Mouse (Mus musculus): Measurements from ENCODE around the gene Ccpg1os. TPM values are rescaled to one million over a fixed set of nuclear protein-coding genes. Genes with fewer than 3 reads are reported as not detected.

The Ccpg1os gene
- polyA plus RNA-seq, 1 experiment from 2014 or later = 35.2 TPM

DNA sequence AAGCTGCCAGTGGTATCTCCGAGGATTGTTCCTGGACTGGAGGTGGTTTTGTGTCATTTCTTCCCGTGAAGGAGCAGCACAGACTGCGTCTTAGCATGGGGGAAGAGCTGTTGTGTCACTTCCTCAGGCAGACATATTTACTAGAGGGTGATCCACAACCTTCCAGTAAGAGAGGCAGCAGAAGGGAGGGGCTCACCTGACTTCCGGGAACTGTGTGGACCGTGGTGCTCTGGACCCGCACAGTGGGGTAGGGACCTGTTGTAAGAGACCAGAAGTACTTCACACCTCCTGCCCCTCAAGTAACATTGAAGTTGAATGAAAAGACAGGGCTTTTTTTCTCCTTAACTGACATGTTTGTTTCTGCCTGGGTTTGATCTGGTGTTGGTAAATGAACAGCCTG, 19.9 kb upstream of the Ccpg1os start:
- Histone ChIP-seq H3K4me3 (replicated peaks) (no peak overlapping the region), H3K4me1 (no peaks in the 10 kb centered on the region), H3K4me2 (replicated peaks) (no peak overlapping the region), H3K27me3 (no peaks in the 10 kb centered on the region), H3K9me3 (replicated peaks) (no peaks in the 10 kb centered on the region), H3K27ac (replicated peaks) (no peak overlapping the region), H3K36me3 (peaks cover 27% of the 10 kb centered on the region; the same call in 1 of the 2 replicates), H3K9ac (no peak overlapping the region)
- WGBS = 87% methylated on average over 6 of the region's 6 CpGs
- ATAC-seq (ENCODE audit: insufficient number of reproducible peaks, low FRiP score, low TSS enrichment, low read depth) = no peak

DNA sequence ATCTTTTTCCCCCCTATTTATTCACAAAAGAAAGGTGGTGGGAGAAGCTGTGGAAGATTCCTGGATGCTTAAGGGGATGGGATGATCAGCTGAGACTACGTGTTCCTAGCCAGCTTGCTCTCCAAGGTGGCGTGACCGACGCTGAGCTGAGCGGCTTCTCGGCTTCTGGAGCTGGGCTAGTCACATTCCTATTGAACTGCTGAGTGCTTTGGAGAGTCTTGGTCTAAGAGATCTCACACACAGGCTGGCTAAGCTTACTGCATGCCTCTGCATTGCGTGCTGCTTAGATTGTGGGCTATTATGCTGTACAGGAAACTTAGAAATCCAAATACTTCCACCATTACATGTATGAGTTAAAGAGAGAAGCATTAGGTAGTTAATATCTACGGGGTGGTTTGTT, 18.9 kb upstream of the Ccpg1os start:
- Histone ChIP-seq H3K4me1 (no peaks in the 10 kb centered on the region), H3K36me3 (peaks cover 27% of the 10 kb centered on the region; the same call in 1 of the 2 replicates), H3K4me3 (replicated peaks) (no peak overlapping the region), H3K27ac (replicated peaks) (no peak overlapping the region), H3K9ac (no peak overlapping the region), H3K9me3 (replicated peaks) (no peaks in the 10 kb centered on the region), H3K27me3 (no peaks in the 10 kb centered on the region), H3K4me2 (replicated peaks) (no peak overlapping the region)
- 81% methylated on average over 8 of the region's 8 CpGs for WGBS
- ATAC-seq (ENCODE audit: insufficient number of reproducible peaks, low FRiP score, low TSS enrichment, low read depth) = no peak

DNA sequence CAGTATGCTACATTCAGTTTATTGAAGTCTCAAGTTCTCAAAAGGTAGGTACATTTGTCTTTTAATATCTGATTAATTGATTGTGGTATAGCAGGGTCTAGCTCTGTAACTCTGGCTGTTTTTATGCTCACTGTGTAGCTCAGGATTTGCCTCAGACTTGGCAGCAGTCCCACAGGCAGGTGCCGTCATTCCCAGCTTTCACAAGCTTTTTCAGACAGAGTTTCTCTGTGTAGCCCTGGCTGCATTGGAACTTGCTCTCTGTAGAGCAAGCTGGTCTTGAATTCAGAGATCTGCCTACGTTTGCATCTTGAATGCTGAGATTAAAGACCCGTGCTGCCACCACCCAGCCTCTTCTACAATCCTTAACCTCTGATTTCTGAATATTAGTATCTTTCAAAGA, 17.0 kb upstream of the Ccpg1os start:
- ATAC-seq (ENCODE audit: insufficient number of reproducible peaks, low FRiP score, low TSS enrichment, low read depth) = no peak
- peaks cover 28% of the 10 kb centered on the region; the same call in 1 of the 2 replicates for H3K36me3 ChIP-seq
- H3K9me3 ChIP-seq (replicated peaks) = no peaks in the 10 kb centered on the region
- no peaks in the 10 kb centered on the region for H3K4me1 ChIP-seq
- no peaks in the 10 kb centered on the region for H3K27me3 ChIP-seq
- H3K4me3 ChIP-seq (replicated peaks) = no peak overlapping the region
- no peak overlapping the region for H3K4me2 ChIP-seq (replicated peaks)
- 67% methylated on average over 3 of the region's 3 CpGs for WGBS
- H3K27ac ChIP-seq (replicated peaks) = no peak overlapping the region
- no peak overlapping the region for H3K9ac ChIP-seq

DNA sequence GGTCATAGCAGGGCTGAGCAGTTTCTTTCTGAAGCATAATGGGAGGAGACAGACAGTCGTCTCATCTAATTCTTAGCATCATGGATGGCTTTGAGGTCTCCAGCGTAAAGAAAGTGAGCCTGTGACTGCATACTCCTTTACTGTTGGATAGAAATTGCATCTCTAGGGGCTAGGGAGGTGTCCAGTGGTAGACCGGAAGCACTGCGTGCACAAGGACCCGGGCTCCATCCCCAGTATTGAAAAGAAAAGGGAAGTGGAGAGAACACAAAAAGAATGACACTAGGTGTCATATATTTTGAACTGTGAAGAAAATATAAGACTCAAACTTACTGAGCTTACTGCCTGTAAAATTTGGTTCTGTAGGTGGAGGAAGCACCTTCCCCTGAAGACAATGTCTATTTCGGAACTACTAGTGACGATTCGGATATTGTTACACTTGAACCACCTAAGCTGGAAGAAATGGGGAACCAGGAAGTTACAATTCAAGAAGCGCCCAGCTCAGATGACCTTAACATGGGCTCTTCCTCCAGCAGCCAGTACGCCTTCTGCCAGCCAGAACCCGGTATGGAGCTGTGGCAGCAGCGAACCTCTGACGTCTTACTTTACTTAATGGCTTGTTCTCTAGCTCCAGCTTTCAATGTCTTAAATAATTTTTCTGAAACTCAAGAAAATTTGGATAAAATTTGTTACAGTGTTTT, 16.3 kb upstream of the Ccpg1os start:
- Histone ChIP-seq H3K9ac (no peak overlapping the region), H3K4me3 (replicated peaks) (no peak overlapping the region), H3K9me3 (replicated peaks) (no peaks in the 10 kb centered on the region), H3K27ac (replicated peaks) (no peak overlapping the region), H3K4me1 (no peaks in the 10 kb centered on the region), H3K27me3 (no peaks in the 10 kb centered on the region), H3K4me2 (replicated peaks) (no peak overlapping the region), H3K36me3 (peaks cover 22% of the 10 kb centered on the region; the same call in 1 of the 2 replicates)
- ATAC-seq (ENCODE audit: insufficient number of reproducible peaks, low FRiP score, low TSS enrichment, low read depth) = no peak
- 84% methylated on average over 13 of the region's 13 CpGs for WGBS

DNA sequence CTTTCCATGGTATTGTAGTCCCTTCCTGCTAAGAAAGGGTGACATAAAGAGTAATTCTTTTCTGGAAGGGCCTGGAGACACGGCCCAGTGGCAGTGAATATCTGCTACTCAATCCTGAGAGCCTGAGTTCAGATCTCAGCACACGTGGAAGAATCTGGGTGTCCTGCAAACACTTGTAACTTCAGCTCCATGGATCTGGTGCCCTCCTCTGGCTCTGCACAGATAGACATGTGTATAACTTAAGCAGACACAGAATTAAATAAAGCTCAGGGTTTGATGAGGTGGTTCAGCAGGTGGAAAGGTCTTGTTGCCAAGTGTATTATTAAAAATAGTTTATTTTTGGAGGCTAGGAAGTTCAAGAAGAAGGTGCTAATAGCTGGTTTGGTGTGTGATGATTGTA, 15.3 kb upstream of the Ccpg1os start:
- Histone ChIP-seq H3K9ac (no peak overlapping the region), H3K4me1 (no peaks in the 10 kb centered on the region), H3K9me3 (replicated peaks) (no peaks in the 10 kb centered on the region), H3K27me3 (no peaks in the 10 kb centered on the region), H3K4me2 (replicated peaks) (no peak overlapping the region), H3K36me3 (peaks cover 18% of the 10 kb centered on the region; the same call in 1 of the 2 replicates), H3K4me3 (replicated peaks) (no peak overlapping the region), H3K27ac (replicated peaks) (no peak overlapping the region)
- no peak for ATAC-seq (ENCODE audit: insufficient number of reproducible peaks, low FRiP score, low TSS enrichment, low read depth)
- WGBS = 62% methylated on average over 2 of the region's 2 CpGs

DNA sequence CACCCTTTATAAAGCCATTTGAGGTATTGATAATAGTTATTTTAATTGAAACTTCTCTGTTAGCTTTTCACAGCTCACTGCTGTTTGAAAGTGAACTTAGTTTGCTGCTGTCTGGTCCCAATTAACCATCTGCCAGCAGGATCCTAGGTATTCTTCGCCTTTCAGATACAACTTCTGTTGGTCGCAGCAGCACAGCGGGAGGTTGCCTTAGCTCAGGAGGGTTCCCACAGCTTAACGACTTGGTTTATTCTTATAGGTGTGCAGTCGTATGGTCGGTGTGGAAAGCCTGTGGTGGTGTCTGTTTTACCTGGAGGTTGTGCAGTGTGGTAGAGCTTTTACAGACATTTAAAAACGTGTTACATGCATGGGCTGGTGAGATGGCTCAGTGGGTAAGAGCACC, 11.6 kb upstream of the Ccpg1os start:
- Histone ChIP-seq H3K9ac (no peak overlapping the region), H3K27me3 (no peaks in the 10 kb centered on the region), H3K27ac (replicated peaks) (no peak overlapping the region), H3K4me2 (replicated peaks) (no peak overlapping the region), H3K9me3 (replicated peaks) (no peaks in the 10 kb centered on the region), H3K36me3 (peaks cover 12% of the 10 kb centered on the region; the same call in 1 of the 2 replicates), H3K4me3 (replicated peaks) (no peak overlapping the region), H3K4me1 (no peaks in the 10 kb centered on the region)
- ATAC-seq (ENCODE audit: insufficient number of reproducible peaks, low FRiP score, low TSS enrichment, low read depth) = no peak
- WGBS = 59% methylated on average over 7 of the region's 7 CpGs

DNA sequence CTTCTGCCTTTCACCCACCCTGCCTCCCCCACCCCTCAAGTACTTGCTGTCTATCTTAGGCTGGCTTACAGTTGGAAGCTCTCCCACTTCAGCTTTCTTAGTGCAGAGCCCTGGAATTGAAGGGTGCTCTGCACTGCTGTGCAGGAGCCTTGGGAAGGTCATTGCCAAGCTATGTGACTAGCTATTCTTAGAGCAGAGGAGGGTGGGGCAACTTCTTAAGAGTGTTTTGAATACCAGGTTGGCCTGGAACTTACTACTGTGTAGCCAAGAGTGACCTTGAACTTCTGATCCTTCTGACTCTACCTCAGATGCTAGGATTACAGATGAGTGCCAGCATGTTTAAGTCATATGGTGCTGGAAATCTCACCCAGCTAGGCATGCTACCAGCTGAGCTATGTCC, 11.0 kb upstream of the Ccpg1os start:
- H3K4me1 ChIP-seq = no peaks in the 10 kb centered on the region
- H3K36me3 ChIP-seq = 0 out of 2 replicates have a peak, but pooled peaks cover 9% of the 10 kb centered on the region
- H3K9me3 ChIP-seq (replicated peaks) = no peaks in the 10 kb centered on the region
- no peaks in the 10 kb centered on the region for H3K27me3 ChIP-seq
- no peak overlapping the region for H3K4me2 ChIP-seq (replicated peaks)
- H3K9ac ChIP-seq = no peak overlapping the region
- H3K27ac ChIP-seq (replicated peaks) = no peak overlapping the region
- ATAC-seq (ENCODE audit: insufficient number of reproducible peaks, low FRiP score, low TSS enrichment, low read depth) = no peak
- H3K4me3 ChIP-seq (replicated peaks) = no peak overlapping the region

DNA sequence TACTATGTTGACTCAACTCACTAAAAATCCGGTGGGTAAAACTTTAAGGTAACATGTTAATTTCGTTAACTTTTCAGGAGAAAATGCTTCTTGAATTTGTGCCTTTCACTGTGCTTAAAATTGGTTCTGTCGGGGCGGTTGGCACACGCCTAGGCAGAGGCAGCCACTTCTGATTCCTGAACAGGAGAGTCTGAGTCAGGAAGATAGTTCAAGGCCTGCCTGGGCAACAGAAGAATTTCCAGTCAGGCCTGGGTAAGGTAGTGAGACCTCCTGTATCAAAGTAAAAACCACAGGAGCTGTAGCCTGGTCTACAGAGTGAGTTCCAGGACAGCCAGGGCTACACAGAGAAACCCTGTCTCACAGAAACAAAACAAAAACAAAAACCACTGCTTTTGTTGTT, 7.4 kb upstream of the Ccpg1os start:
- H3K9ac ChIP-seq = no peak overlapping the region
- H3K4me3 ChIP-seq (replicated peaks) = no peak overlapping the region
- no peak overlapping the region for H3K27ac ChIP-seq (replicated peaks)
- WGBS = 82% methylated on average over 5 of the region's 5 CpGs
- no peaks in the 10 kb centered on the region for H3K4me1 ChIP-seq
- no peaks in the 10 kb centered on the region for H3K9me3 ChIP-seq (replicated peaks)
- H3K27me3 ChIP-seq = no peaks in the 10 kb centered on the region
- ATAC-seq (ENCODE audit: insufficient number of reproducible peaks, low FRiP score, low TSS enrichment, low read depth) = no peak
- no peaks in the 10 kb centered on the region for H3K36me3 ChIP-seq
- H3K4me2 ChIP-seq (replicated peaks) = no peak overlapping the region

DNA sequence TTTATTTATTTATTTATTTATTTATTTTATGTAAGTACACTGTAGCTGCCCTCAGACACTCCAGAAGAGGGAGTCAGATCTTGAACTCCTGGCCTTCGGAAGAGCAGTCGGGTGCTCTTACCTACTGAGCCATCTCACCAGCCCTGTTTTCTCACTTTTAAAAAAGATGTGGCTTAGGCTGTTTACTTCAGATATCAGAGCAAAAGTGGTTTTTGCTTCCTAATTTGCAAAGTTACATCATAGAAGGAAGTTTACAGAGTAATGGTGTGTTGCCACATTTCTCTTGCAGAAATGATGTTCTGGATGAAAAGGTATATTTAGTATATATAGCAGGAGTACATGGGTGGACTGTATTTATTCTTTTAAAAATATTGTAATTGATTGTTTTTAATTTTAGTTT, 6.2 kb upstream of the Ccpg1os start:
- Histone ChIP-seq H3K4me2 (replicated peaks) (no peak overlapping the region), H3K4me1 (peaks cover 2% of the 10 kb centered on the region; the same call in 1 of the 2 replicates), H3K27me3 (no peaks in the 10 kb centered on the region), H3K9ac (no peak overlapping the region), H3K4me3 (replicated peaks) (no peak overlapping the region), H3K27ac (replicated peaks) (no peak overlapping the region), H3K36me3 (no peaks in the 10 kb centered on the region), H3K9me3 (replicated peaks) (no peaks in the 10 kb centered on the region)
- no peak for ATAC-seq (ENCODE audit: insufficient number of reproducible peaks, low FRiP score, low TSS enrichment, low read depth)
- WGBS = 92% methylated on average over 2 of the region's 2 CpGs

DNA sequence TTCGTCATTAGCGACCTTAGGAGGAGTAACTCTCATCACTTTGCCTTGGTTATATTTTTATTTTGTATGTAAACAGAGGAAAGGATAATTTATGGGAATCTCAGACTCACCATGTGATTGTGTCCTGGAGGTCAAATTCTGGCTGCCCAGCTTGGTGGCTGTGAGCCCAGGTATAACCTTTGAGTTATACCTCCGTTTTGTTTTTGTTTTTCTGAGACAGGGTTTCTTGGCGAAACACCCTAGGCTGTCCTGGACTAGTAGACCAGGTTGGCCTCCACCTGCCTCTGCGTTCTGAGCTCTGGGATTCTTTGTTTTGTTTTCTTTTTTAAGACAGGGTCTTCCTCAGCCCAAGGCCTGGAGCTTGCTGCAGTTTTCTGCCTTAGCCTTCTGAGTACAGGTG, 3.5 kb upstream of the Ccpg1os start:
- Histone ChIP-seq H3K27ac (replicated peaks) (no peak overlapping the region), H3K4me3 (replicated peaks) (no peak overlapping the region), H3K4me1 (peaks cover 14% of the 10 kb centered on the region), H3K27me3 (no peaks in the 10 kb centered on the region), H3K4me2 (replicated peaks) (no peak overlapping the region), H3K36me3 (no peaks in the 10 kb centered on the region), H3K9me3 (replicated peaks) (no peaks in the 10 kb centered on the region), H3K9ac (no peak overlapping the region)
- WGBS = 82% methylated on average over 5 of the region's 5 CpGs
- no peak for ATAC-seq (ENCODE audit: insufficient number of reproducible peaks, low FRiP score, low TSS enrichment, low read depth)

DNA sequence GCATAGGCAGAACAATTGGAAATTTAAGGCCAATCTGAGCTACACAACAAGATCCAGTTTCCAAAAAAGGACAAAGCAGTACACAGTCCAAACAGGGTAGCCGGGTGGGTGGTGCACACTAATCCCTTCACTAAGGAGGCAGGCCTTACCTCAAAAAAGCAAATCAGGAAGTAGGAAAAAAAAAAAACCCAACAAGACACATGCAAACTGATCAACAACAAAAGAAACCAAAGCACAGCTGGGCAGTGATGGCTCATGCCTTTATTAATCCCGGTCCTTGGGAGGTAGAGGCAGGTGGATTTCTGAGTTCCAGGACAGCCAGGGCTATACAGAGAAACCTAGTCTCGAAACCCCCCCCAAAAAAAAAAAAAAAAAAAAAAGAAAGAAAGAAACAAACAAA, 2.5 kb upstream of the Ccpg1os start:
- H3K4me2 ChIP-seq (replicated peaks) = no peak overlapping the region
- no peak overlapping the region for H3K27ac ChIP-seq (replicated peaks)
- H3K9me3 ChIP-seq (replicated peaks) = no peaks in the 10 kb centered on the region
- no peaks in the 10 kb centered on the region for H3K27me3 ChIP-seq
- WGBS = 60% methylated on average over 3 of the region's 3 CpGs
- no peak overlapping the region for H3K9ac ChIP-seq
- peaks cover 14% of the 10 kb centered on the region for H3K4me1 ChIP-seq
- no peak overlapping the region for H3K4me3 ChIP-seq (replicated peaks)
- ATAC-seq (ENCODE audit: insufficient number of reproducible peaks, low FRiP score, low TSS enrichment, low read depth) = no peak
- no peaks in the 10 kb centered on the region for H3K36me3 ChIP-seq

DNA sequence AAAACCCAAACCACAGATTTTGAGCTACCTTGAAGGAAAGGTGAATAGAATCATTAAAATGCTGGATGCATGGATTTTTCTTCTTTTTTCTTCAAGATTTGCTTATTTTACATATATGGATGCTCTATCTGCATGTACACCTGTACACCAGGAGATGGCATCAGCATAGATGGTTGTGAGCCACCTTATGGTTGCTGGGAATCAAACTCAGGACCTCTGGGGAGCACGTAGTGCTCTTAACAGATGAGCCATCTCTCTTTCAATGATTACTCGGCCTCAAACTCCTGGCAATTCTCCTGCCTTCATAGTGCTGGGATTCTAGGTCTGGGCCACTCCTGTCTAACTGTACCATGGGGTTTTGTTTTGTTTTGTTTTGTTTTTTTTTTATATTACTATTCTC, 2.1 kb downstream of the Ccpg1os start:
- Histone ChIP-seq H3K36me3 (no peaks in the 10 kb centered on the region), H3K4me1 (peaks cover 14% of the 10 kb centered on the region)
- ATAC-seq (ENCODE audit: insufficient number of reproducible peaks, low FRiP score, low TSS enrichment, low read depth) = no peak

More for the DNA sequence above, 2.1 kb downstream of the Ccpg1os start:
- Histone ChIP-seq H3K27ac (replicated peaks) (no peak overlapping the region), H3K9me3 (replicated peaks) (no peaks in the 10 kb centered on the region), H3K27me3 (no peaks in the 10 kb centered on the region), H3K9ac (no peak overlapping the region), H3K4me3 (replicated peaks) (no peak overlapping the region), H3K4me2 (replicated peaks) (no peak overlapping the region)
- 65% methylated on average over 2 of the region's 2 CpGs for WGBS

All from embryonic facial prominence, embryonic 15.5 days (tissue).